ENCODE assay signal across 8 mouse cellular contexts in the genomic region with DNA sequence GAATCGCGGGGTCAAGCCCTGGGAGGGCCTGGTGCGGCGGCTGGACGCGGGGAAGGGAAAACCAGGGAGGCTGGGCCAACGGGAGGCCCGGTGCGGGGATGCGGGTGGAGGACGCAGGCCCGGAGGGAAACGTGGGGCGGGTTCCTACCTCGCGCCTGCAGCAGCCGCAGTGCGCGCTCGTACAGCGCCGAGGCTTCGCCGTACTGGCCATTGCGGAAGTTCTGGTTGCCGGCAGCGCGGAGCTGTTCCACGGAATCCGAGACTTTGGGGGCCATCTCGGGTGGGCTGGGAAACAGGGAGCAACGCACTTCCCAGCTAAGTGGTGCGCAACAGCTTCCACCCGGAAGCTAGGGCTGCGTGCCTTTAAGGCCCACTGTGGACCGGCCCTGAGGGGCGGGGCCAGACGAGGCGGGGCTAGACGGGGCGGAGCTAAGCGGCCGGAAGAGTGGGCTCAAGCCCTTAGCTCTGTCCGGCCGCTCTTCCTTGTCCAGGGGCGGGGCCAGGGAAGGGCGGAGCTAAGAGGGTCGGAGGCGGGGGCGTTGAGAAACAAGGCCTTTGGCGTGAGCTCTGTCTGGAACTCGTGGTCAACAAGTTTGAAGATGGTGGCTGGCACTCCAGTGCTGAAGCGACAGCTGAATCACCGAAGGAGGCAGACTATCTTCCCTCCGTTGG. TPM values are rescaled to one million over a fixed set of nuclear protein-coding genes. Genes with fewer than 3 reads are reported as not detected.
DNase-seq lines count a peak whose midpoint lies in the region; ATAC-seq lines count a peak whose summit lies in the region.

A gene (minus strand): TSS at position 405 of the 672 bp plus-strand sequence.

- H3K27me3 ChIP-seq in hindbrain, embryonic 11.5 days (ENCODE audit: control insufficient read depth, insufficient read depth, low read length) = no peaks in the 10 kb centered on the region

- peak within 1 kb of the TSS; percentile 59 for H3K27ac ChIP-seq in hindbrain, embryonic 11.5 days (ENCODE audit: low read depth, low read length)

- WGBS in hindbrain, embryonic 11.5 days = 3% methylated on average over 29 of the region's 55 CpGs

- H3K4me1 ChIP-seq in hindbrain, embryonic 11.5 days (replicated peaks; ENCODE audit: control insufficient read depth, insufficient read depth, low read length) = peaks cover 3% of the 10 kb centered on the region; the same call in 1 of the 2 replicates

- no peaks in the 10 kb centered on the region for H3K36me3 ChIP-seq in hindbrain, embryonic 11.5 days (ENCODE audit: control insufficient read depth, insufficient read depth, low read length)

- peak within 1 kb of the TSS; percentile 86 for H3K4me3 ChIP-seq in hindbrain, embryonic 11.5 days (ENCODE audit: low read depth, low read length)

- H3K9ac ChIP-seq in hindbrain, embryonic 11.5 days (ENCODE audit: low read depth, low read length) = peak within 1 kb of the TSS; percentile 73

- H3K4me2 ChIP-seq in hindbrain, embryonic 11.5 days (replicated peaks; ENCODE audit: low read depth, low read length) = peak within 1 kb of the TSS; percentile 84

- peak; percentile 95 for DNase-seq in MN1 (ENCODE audit: low spot score)
- DNase-seq in cerebellum, adult 9-10 months = peak; percentile 92
- peak; percentile 73 to 89 for DNase-seq in frontal cortex, adult 2 months (ENCODE audit: extremely low spot score in 1 of 2, low spot score in 1 of 2)
- peak; percentile 98 for DNase-seq in hindbrain, embryonic 11.5 days (ENCODE audit: low spot score)
- DNase-seq in layer of hippocampus, postnatal 10 days (ENCODE audit: low spot score in 2 of 2) = peak; percentile 86 to 92
- peak; percentile 99 for DNase-seq in lung, postnatal 10 days
- peak; percentile 97 for DNase-seq in ovary, postnatal 36 days (ENCODE audit: low spot score)
- DNase-seq in thymus, postnatal 25 days = peak; percentile 91

- peak; percentile 96 for ATAC-seq in hindbrain, embryonic 11.5 days (ENCODE audit: low FRiP score)

- no peaks in the 10 kb centered on the region for H3K9me3 ChIP-seq in hindbrain, embryonic 11.5 days (ENCODE audit: control insufficient read depth, low read length)

RNA-seq across cellular contexts. Expression of the gene that starts here (rescaled TPM):
- polyA plus RNA-seq in frontal cortex, adult 2 months (2012; rRNA removed) = 82.4 and 90.4 TPM in 2 replicates
- 50.0 and 54.6 TPM in 2 replicates for polyA plus RNA-seq in hindbrain, embryonic 11.5 days (2014; fragmentation: Nextera tagmentation; extraction: Ambion mirVana)
- 10 to 100 TPM; 41.8 to 43.6 TPM for total RNA-seq in layer of hippocampus, postnatal 10 days (2021)

Comparison
In these comparisons a context has a peak if more than half of its experiments do, and no peak if none do; other contexts are left out.
1. Peak in every context shown above with its lines: DNase-seq, ATAC-seq, H3K4me3 ChIP-seq and H3K27ac ChIP-seq.